Mouse (Mus musculus): ENCODE results near the gene Olfml3. TPM values are rescaled to one million over a fixed set of nuclear protein-coding genes. Genes with fewer than 3 reads are reported as not detected.

Olfml3 gene
- polyA plus RNA-seq (2015; fragmentation: Illumina TruSeq; extraction: RNeasy Lipid Tissue Mini Kit (QIAGEN cat#74804); ENCODE audit: insufficient read depth, low read depth, low replicate concordance): 3.4 TPM

DNA sequence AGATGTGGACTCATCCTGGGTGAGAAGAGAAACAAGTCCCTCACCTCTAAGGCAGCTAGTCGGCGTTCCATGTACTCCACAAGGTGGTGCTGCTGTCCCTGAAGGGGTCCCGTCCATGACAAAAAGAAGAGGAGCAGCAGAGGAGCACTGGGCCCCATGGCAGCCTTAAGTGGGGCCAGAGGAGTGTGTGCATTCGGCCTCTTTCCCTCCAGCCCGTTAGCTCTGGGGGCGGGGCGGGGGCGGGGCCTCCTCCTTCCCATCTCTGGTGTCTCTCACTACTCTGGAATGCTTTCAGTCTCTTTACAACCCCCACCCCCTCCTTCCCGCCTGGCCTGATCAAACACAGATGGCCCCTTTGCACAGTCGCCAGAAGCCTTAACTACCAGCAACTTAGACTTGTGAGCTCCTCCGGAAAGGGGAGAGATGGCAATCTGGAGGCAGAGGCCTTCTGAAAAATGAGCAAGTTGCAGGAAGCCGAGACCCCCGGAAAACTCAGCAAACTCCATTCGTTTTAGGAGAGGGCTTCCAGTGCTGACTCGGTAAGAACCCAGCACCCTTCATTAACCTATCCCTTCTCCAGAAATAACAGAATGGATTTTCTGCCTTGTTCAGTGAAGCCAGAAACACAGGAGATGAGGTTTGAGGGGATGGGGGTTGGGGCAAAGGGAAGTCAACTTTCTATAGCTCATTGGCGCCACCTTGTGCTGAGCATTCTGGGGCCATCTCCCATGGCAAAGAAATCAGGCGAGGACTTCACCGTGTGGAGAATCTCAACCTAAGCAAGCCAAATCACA, at the start of gene Olfml3:
Olfml3 (minus strand) TSS at position 224 of the 794 bp plus-strand sequence.

DNA sequence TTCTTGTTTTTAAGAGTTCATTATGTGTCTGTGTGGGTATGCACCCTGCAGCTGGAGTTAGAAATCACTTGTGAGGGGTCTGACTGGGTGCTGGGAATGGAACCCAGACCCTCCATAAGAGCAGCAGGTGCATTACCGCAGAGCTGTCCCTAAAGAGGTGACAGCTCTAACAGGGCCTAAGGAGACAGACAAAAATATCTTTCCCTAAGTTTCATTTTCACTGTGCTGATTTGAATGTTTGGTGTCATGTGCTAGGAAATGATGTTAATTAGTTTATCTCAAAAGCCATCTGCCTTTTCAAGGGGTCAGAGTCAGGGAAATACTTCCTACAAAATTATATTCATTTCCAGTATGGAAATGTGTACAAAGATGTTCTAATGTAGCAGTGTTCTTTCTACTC, 1.5 kb upstream of the Olfml3 start, which contains the start of gene Gm10964:
Gm10964 (plus strand) TSS at position 38 of the 400 bp plus-strand sequence.

Other genes with a start within 250 kb of the Olfml3 start
- 0.18 TPM for gene Syt6, start 162.8 kb downstream of the Olfml3 start, polyA plus RNA-seq (2015; fragmentation: Illumina TruSeq; extraction: RNeasy Lipid Tissue Mini Kit (QIAGEN cat#74804); ENCODE audit: insufficient read depth, low read depth, low replicate concordance)
- gene Atg4a-ps, start 91.9 kb downstream of the Olfml3 start, polyA plus RNA-seq (2015; fragmentation: Illumina TruSeq; extraction: RNeasy Lipid Tissue Mini Kit (QIAGEN cat#74804); ENCODE audit: insufficient read depth, low read depth, low replicate concordance): not detected
- not detected for gene Gm10964, start 1.4 kb upstream of the Olfml3 start, polyA plus RNA-seq (2015; fragmentation: Illumina TruSeq; extraction: RNeasy Lipid Tissue Mini Kit (QIAGEN cat#74804); ENCODE audit: insufficient read depth, low read depth, low replicate concordance)
- 9.3 TPM for gene Hipk1, start 53.6 kb upstream of the Olfml3 start, polyA plus RNA-seq (2015; fragmentation: Illumina TruSeq; extraction: RNeasy Lipid Tissue Mini Kit (QIAGEN cat#74804); ENCODE audit: insufficient read depth, low read depth, low replicate concordance)
- gene Dclre1b, start 71.4 kb upstream of the Olfml3 start, polyA plus RNA-seq (2015; fragmentation: Illumina TruSeq; extraction: RNeasy Lipid Tissue Mini Kit (QIAGEN cat#74804); ENCODE audit: insufficient read depth, low read depth, low replicate concordance): 1.1 TPM
- gene Ap4b1, start 71.5 kb upstream of the Olfml3 start, polyA plus RNA-seq (2015; fragmentation: Illumina TruSeq; extraction: RNeasy Lipid Tissue Mini Kit (QIAGEN cat#74804); ENCODE audit: insufficient read depth, low read depth, low replicate concordance): 5.3 TPM
- gene Gm43064, start 71.6 kb upstream of the Olfml3 start, polyA plus RNA-seq (2015; fragmentation: Illumina TruSeq; extraction: RNeasy Lipid Tissue Mini Kit (QIAGEN cat#74804); ENCODE audit: insufficient read depth, low read depth, low replicate concordance): not detected
- not detected for gene Bcl2l15, start 94.6 kb upstream of the Olfml3 start, polyA plus RNA-seq (2015; fragmentation: Illumina TruSeq; extraction: RNeasy Lipid Tissue Mini Kit (QIAGEN cat#74804); ENCODE audit: insufficient read depth, low read depth, low replicate concordance)
- not detected for gene Ptpn22, start 121.8 kb upstream of the Olfml3 start, polyA plus RNA-seq (2015; fragmentation: Illumina TruSeq; extraction: RNeasy Lipid Tissue Mini Kit (QIAGEN cat#74804); ENCODE audit: insufficient read depth, low read depth, low replicate concordance)
- 2.3 TPM for gene Rsbn1, start 176.1 kb upstream of the Olfml3 start, polyA plus RNA-seq (2015; fragmentation: Illumina TruSeq; extraction: RNeasy Lipid Tissue Mini Kit (QIAGEN cat#74804); ENCODE audit: insufficient read depth, low read depth, low replicate concordance)
- gene Phtf1, start 230.1 kb upstream of the Olfml3 start, polyA plus RNA-seq (2015; fragmentation: Illumina TruSeq; extraction: RNeasy Lipid Tissue Mini Kit (QIAGEN cat#74804); ENCODE audit: insufficient read depth, low read depth, low replicate concordance): 6.7 TPM

Data from pancreas, adult 10 weeks (tissue).